Mouse (Mus musculus): ENCODE data around the gene Zfp740. TPM values are rescaled to one million over a fixed set of nuclear protein-coding genes. Genes with fewer than 3 reads are reported as not detected.
"Not testable (repeated sequence)": the region's sequence is repeated elsewhere in the genome, so short reads cannot be mapped to it uniquely, and the experiment has no call there.

Zfp740 gene
- total RNA-seq, 2 experiments from 2014 or later = 38.0 to 48.4 TPM

DNA sequence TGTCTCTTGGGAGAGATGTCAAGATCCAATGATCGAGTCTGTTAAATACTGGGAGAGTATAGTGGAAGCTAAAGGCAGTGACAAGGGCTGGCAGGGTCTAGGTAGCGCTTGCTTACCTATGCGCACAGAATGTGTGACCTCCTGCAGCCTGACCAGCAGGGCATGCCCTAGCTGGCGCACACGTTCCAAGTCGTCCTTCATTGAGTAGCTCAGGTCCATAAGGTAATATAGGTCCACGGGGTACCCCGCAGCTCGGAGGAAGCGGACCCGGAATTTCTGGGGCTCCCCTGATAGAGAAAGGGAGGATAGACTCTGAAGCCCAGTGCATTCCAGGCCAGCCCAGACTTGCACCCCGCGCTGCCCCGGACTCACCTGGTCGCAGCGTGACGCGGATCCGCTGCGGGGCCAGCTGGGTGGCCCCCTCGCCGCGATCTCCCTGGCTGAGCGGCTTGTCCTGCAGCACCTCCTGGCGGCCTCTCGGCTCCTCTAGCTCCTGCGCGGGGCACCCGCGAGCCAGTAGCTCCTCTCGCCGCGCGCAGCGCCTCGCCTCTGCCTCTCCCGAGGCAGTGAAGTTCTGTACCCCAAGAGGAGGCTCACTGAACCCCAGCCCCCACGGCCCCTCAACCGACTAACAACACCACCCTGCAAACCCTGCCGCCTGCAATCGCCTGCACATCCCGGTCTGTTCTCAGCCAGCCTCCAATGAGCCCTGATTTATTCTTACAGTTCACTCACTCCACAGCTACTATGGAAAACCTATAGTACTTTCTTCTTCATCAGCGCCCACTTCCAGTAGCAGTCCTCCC lies 21.3 kb downstream of the Zfp740 start:
- ATAC-seq (ENCODE audit: poor library complexity, severe bottlenecking) = peak; percentile 88

DNA sequence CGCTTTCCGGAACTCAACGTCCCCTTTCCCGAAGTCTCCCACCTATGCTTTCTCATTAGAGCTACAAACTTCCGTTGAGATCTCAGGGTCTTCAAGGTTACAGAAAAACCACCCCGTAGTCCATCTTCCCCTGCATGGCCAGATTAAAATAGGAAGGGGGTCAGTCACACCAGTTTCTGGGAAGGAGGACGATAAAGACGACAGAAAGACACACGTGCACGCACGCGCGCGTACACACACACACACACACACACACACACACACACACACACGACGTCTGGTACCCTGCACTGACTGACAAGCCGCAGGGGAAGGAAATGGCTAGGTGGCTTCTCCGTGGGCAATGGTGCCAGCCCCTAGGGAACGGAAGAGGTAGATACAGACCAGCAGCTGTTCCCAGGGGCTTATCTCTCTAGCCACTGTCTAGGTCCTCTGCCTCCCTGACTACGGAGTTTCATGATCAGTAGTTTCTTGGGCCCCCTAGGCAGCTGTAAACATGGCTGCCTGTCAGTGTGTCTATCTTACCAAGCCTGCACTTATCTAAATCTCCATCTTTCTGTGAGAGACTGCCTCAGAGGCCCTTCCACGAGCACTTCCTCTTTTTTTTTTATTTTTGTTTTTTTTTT lies 22.1 kb downstream of the Zfp740 start:
- ATAC-seq (ENCODE audit: poor library complexity, severe bottlenecking) = peak; percentile 80

DNA sequence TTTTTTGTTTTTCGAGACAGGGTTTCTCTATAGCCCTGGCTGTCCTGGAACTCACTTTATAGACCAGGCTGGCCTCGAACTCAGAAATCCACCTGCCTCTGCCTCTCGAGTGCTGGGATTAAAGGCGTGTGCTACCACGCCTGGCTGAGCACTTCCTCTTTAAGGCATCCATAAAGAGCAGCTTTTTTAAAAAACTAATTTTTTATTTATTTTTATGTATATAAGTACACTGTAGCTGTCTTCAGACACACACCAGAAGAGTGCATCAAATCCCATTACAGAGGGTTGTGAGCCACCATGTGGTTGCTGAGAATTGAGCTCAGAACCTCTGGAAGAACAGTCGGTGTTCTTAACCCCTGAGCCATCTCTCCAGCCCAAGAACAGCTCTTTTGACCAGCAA lies 22.6 kb downstream of the Zfp740 start:
- ATAC-seq (ENCODE audit: poor library complexity, severe bottlenecking) = not testable (repeated sequence)

DNA sequence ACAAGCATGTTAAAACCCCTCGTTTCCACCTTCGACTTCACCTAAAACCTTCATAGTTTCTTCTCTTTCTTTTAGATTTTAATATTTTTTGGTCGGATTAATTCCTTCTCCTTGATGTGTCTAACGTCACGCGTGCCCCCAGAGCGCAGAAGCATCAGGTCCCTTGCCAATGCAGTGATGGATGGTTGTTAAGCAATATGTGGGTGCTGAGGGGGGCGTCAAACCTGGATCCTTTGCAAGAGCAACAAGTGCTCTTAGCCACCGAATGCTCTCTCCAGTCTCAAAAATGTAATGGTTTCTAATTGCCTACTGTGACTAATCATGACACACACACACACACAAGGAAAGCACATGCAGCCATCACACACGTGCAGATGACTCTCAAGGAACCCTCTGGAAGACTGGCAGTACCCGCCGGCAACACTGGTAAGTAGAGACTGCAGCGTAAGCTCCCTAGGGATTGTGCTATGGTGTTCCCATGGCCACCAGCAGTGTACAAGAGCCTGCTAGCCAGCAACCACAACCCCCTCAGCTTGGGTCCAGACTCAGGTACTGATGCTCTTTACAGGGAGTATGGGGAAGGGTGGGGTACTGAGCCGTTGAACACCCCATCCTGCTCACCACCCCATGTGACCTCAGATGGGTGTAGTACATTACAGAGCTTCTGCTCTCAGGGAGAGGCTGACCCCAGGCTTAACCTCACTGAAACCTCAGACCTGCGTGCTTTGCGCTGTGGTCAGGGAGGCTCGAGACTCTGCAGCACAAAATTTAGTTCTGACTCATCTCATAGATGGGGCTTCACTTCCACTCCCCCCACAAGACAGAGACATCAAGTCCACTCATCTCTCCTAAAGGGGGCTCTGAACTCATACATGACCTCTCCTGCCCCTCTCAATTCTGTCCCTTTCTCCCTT lies 27.6 kb downstream of the Zfp740 start:
- ATAC-seq (ENCODE audit: poor library complexity, severe bottlenecking) = peak; percentile 72

DNA sequence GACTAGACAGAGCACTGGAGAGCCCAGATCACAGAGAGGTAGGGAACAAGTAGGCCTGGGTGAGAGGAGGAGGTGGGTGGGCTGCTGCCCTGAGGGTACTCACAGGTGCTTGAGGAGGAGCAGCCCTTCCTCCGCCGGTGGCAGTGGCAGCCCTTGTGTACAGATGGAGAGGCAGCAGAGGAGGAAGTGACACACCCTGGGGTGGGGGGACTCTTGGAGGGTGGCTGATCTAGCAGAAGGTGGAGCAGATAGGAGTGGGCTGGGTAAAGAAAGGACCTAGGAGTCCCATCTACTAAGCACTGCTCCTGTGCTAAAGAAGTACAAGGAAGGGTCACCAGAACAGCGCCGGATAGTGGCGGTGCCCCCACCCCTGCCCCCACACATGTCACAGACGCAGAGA lies 28.7 kb downstream of the Zfp740 start, which contains the start of gene Itgb7:
Gene Itgb7, minus strand, starts transcription at position 197 of the 400 bp plus-strand sequence.
- peak; percentile 79 for ATAC-seq (ENCODE audit: poor library complexity, severe bottlenecking)

DNA sequence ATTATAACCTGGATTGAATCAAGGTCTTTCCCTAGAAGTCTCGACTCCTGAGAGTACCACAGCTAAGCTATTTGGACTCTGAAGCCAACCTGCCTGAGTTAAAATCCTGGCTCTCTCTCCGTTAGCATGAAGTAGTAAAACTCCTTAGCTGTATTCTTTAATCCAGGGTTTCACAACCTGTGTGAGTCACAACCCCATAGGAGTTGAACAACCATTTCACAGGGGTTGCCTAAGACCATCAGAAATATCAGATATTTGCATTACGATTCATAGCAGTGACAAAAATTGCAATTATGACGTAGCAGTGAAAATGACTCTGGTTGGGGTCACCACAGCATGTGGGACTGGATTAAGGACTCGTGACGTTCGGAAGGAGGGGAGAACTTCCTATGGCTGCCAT lies 29.7 kb downstream of the Zfp740 start:
- ATAC-seq (ENCODE audit: poor library complexity, severe bottlenecking) = no peak

DNA sequence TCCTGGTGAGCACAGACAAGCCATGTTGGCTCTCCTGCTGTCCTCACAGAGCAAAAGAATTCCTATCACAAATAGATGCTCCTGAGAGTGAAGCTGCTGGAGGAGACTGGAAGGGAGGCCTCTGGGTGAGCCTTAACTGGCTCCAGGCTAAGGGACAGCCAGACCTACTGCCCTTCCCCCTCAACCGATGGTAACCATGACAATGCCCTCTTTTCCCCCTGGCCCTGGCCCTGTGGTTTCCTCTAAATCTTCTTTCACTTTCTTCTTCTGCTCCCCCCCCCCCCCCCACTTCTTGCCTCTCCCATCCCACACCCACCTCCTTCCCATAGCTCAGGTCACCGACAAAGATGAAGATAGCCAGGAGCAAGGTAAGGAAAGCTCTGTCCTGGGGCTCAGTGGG lies 30.8 kb downstream of the Zfp740 start:
- 0 out of 2 replicates have a peak, but pooled peaks have one; percentile 19 for ATAC-seq (ENCODE audit: poor library complexity, severe bottlenecking)

DNA sequence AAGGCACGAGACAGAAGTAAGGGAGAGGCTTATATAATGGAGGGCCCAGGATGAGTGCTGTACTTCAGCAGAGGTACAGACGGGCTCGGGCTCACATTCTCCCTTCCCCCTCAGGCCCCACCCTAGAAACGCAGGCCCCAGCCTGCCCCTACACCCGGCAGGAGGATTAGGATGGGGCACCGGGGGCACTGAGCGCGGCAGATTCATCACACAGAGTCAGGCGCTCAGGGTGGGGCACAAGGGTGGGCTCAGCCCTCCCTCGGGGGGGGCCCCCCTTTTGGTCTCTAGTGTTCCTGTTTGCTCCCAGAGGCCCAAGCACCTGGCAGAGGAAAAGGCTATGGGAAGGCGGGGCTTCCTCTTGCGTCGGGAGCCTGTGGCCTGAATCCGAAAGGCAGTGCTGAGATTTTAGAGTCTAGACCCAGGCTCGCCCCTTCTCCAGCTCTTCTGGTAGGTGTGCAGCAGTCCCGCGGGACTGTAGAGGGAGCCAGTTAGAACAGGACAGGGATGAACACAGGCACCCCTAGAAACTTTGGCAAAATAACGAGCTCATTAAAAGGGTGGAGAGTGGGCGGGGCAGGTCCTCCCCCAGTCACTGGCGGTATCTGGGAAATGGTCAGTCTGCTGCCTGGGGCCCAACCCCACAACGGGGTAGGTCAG lies 32.5 kb downstream of the Zfp740 start:
- ATAC-seq (ENCODE audit: poor library complexity, severe bottlenecking) = no peak

DNA sequence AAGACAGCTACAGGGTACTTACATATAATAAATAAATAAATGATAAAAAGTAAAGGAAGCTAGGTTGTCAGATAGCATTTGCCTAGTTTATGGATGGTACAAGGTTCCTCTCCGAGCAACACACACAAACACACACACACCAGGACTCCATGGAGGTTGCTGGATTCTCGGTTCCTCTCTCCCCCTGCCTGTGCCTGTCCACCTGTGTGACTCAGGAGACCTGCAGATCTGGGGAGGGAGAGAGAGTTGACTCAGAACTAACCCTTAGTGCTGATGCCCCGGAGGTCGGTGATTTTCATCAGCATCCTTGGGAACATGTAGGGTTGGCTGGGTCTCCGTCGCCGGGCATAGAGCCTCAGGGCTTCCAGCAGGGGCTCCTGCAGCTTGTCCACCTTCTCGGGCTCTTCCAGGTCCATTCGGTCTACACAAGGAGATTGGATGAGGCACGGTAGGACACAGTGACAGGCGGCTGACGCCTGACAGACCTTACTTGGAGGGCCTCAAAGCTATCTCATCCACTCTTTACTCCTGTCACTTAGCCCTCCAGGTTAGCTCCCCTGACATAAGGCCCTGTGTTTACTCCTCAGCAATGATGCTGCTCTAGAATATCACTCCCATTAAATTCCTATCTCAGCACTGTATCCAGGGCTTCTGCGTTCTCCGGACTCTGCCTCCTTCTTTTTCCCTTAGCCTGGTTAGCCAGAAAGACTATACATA lies 35.7 kb downstream of the Zfp740 start:
- ATAC-seq (ENCODE audit: poor library complexity, severe bottlenecking) = no peak

DNA sequence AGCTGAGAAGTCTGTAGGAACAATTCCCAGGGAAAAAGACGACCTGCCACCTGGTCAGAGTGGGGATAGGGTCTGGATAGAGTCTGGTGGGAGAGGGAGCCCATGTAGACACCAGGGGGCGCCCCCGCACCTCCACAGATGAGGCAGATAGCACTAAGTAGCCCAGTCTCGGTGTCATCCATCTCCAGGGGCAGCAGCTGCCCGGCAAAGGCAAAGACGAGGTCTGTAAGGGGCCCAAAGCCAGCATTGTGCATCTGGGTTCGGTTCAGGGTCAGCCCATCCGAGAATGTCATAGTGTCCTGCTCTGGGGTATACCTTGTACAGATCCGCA lies 36.2 kb downstream of the Zfp740 start:
- peak; percentile 59 for ATAC-seq (ENCODE audit: poor library complexity, severe bottlenecking)

DNA sequence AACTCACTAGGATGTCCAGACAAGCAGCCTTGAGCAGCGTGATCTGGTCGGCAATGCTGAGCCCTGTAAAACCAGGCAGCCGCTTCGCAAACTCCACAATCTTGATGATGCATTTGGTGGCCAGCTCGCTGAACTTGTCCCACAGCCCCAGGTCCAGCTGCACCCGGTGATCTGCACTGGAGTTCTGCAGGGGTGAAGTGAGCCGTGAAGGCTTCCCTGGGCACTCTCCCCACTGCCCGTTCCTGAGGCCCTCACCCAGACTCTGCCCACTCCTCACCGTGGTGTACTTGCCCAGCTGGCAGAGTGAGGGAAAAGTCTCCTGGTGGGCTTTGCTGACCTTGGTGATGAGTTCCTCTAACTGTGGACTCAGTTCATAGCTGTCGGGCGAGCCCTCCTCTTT lies 36.8 kb downstream of the Zfp740 start:
- no peak for ATAC-seq (ENCODE audit: poor library complexity, severe bottlenecking)

DNA sequence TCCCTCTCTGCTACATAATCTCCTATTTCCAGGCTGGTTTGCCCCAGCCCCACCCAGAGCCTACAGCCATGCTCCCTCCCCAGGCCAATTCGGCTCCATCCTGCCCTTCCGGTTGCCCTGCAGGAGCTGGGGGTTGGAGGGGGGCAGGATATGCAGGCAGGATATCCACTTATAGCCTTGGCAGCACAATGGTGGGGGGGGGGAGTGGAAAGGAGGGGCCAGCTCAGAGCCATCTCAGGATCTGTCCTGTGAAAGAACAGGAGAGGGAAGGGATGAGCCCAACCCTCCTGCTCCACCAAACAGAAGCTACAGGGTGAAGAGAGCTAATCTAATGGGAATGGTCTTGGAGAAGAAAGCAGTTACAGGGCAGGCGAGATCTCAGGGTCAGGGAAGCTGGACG lies 37.6 kb downstream of the Zfp740 start:
- no peak for ATAC-seq (ENCODE audit: poor library complexity, severe bottlenecking)

DNA sequence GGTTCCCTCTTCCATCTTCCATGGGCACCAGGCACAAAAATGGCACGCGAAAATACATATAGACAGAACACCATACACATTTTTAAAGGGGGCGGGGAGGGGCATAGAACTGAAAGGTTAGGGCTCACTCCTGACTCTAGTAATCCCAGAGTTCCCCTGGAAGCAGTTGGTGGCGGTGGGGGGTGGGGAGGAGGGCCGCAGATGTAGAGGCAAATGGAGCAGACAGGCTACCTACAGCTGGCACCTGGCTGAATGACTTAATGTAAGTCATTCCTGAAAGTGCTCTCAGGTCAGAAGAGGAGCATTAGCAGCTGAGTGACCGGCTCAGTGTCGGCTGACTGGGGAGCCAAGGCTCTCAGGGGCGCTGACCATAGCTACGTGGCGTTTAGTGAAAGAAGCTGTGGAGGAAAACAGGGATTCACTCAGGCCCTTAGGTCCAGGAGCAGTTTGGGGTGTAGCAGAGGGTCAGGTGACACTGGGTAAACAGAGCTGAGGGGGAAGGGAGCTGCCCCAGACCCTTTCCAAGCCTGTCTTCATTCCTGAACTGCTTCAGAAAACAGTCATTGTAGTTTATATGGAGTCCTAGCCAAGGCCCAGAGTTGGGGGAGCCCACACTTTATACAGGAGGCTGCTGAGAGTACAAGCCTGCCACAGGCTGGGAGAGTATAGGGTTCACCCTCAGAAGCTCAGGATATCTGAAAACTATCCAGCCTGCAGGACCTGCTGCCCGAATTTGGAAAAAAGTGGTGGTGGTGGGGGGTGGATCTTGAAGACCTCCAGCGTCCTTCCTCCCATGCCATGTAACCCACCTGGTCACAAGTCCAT lies 39.6 kb downstream of the Zfp740 start:
- ATAC-seq (ENCODE audit: poor library complexity, severe bottlenecking) = no peak

DNA sequence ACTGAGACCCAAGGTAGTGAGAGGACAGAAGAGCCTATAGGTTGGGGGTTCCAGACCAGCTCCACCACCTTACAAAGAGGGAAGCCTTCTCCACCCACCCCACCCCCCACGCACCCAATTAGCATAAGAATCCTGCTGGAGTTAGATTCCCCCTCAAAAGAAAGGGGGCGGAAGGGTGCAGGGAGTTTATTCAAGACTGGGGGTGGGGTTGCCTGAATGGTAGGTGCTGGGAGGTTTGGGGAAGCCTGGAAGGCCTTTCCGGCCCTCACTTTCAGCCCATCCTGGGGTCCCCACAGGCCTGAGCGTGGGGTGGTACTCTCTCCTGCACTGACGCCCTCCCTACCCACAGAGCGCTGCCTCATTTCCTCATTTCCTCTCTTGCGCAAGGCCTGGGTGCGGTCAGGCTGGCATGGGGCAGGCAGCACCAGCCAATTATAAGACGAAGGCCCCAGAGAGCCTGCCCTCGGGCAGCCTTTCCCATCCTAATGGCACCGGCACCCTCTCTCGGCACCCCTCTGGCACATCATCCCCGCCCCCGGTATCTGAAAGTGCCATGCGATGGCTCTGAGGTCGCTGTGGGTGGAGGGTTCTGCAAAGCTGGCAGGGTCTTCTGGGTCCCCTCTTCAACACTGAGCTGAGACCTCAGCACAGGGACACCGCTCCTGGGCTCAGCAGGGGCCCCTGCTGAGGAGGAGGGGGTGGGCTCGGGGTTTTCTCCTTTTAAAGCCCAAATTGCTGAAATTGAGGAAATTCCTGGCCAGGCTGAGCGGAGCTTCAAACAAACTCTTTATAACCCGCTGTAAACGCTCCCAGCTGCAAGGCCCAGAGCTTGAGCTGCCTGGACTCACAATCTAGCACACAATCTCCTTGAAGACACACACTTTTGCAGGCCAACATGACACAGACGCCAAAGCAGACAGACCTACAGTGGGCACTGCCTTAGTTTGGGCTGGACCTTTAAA lies 40.5 kb downstream of the Zfp740 start:
- ATAC-seq (ENCODE audit: poor library complexity, severe bottlenecking) = peak; percentile 66

DNA sequence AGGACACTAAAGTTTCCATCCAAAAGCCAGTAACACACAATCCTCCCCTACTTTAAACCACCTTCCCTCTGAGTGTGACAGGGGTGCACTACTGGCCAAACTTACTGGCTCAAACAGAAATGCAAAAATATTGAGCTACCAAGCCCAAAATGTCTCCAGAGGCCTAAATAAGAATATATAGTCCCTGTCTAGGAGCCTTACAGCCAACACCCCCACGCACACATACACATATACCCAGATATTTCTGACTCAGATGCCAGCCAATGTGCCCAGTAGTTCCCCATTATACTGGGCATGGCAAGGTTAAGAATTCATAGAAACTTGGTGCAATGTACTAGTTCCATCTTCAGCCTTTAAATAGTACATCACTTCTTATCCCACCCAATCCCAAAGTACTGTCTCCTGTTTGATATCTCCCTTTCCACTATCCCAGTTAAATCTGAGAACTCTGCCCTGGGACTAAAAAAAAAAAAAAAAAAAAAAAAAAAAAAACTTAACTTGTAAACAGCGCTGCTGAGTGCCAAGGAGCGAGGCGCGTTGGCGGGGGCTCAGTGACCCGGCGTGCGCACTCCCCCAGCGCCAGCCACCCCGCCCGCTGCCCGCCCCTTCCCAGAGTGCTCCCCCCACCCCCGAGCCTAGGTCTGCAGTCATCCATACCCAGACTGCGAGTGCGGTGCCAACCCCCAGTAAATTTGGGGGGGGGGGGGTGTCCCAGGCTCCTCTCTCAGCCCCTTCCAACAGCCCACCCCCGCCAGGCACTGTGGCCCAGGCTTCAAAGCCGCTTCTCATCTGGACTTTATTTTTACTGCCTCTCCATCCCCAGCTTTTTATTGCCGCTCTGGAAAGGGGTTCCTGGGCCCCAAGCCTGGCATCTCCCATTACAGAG lies 41.5 kb downstream of the Zfp740 start:
- no peak for ATAC-seq (ENCODE audit: poor library complexity, severe bottlenecking)

DNA sequence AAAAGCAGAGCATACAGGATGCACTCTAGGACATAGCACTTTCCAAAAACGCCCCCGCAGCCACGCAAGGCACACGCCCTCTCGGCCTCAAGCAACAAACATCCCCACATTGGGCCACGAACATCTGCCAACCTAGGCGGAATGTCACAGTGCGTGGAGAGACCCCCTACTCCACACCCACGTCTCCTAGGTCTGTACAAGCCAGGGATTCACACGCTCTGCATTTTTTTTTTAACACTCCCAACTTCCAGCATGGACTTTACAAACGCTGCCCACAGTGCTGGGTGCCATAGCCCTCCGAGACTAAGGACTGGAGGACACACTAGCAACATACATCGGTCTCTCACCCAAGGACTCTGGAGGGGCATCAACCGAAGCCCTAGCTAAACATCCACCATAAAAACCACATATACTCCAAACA lies 42.4 kb downstream of the Zfp740 start:
- no peak for ATAC-seq (ENCODE audit: poor library complexity, severe bottlenecking)

Data from megakaryocyte, adult 5-6 weeks (primary cell).